Mouse (Mus musculus): ENCODE data around the gene Zfp334.

DNA sequence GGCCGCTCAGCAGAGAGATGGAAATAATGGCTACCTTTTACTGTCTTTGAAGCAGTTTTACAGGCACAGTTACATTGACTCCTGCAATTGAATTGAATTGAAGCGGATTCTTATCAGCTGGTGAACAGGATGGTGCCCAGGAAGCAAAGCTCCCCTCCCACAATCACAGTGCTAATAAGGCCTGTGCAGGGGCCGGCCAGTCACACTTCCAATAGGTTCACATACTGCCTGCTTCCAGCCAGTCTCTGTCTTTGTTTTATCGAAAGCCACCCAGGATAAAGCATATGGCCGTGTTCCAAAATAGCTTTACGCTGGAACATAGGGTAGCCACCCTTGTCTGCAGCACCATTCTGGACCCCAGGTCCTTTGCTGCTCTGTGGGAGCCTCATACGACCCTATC, 60.7 kb downstream of the Zfp334 start:
- TF ChIP-seq GATA1 (IDR thresholded peaks at IDR 0.05; ENCODE audit: borderline replicate concordance, low read length) (no peak), FLI1 (IDR thresholded peaks at IDR 0.05; ENCODE audit: low read length) (no peak)

All from megakaryocyte, embryonic 14.5 days (primary cell).